Mouse (Mus musculus): ENCODE measurements around the gene Nr5a1.

The Nr5a1 gene

GRCm38 (mm10) chr2:38650340-38650739, 64.0 kb downstream of the Nr5a1 start:
- in situ Hi-C loops (cut with MboI) = no loop called here

GRCm38 (mm10) chr2:38647661-38648060, 66.7 kb downstream of the Nr5a1 start:
- in situ Hi-C loops (cut with MboI) = no loop called here

GRCm38 (mm10) chr2:38647201-38647606, 67.1 kb downstream of the Nr5a1 start:
- in situ Hi-C loops (cut with MboI) = no loop called here

- in situ Hi-C loops (cut with MboI) = no loop called here
Observed at GRCm38 (mm10) chr2:38645936-38646335, 68.4 kb downstream of the Nr5a1 start.

- in situ Hi-C loops (cut with MboI) = no loop called here
Observed at GRCm38 (mm10) chr2:38643625-38644427, 70.5 kb downstream of the Nr5a1 start, which contains the start of gene Psmb7. TSS of gene Psmb7 (minus strand) at chr2:38644087.
